Mouse (Mus musculus): ENCODE data around the gene Kmt2b. TPM values are rescaled to one million over a fixed set of nuclear protein-coding genes. Genes with fewer than 3 reads are reported as not detected.

Kmt2b gene
- polyA plus RNA-seq, 1 experiment, result 56.1 TPM

- Histone ChIP-seq H3K36me3 (ENCODE audit: control insufficient read depth, insufficient read depth, low read length) (no peaks in the 10 kb centered on the region; the same call in none of the 2 replicates), H3K4me1 (ENCODE audit: control insufficient read depth, insufficient read depth, low read length) (peaks cover 27% of the 10 kb centered on the region), H3K27me3 (ENCODE audit: control insufficient read depth, insufficient read depth, low read length) (no peaks in the 10 kb centered on the region), H3K4me3 (ENCODE audit: control insufficient read depth, low read depth, low read length) (peak overlapping the region; percentile 77), H3K27ac (ENCODE audit: control insufficient read depth, insufficient read depth, low read depth, low read length) (peak overlapping the region; percentile 19; the same call in 1 of the 2 replicates)
- no peak for TF ChIP-seq CTCF (IDR thresholded peaks at IDR 0.05; ENCODE audit: control insufficient read depth, insufficient read depth, insufficient replicate concordance, low read depth, low read length)
- TF ChIP-seq POLR2A (IDR thresholded peaks at IDR 0.05; ENCODE audit: control insufficient read depth, low read depth, low read length), result no peak
These were observed 4.4 kb upstream of the Kmt2b start for GRCm38 (mm10) chr7:30592772-30593423.

GRCm38 (mm10) chr7:30591605-30591951 lies 3.1 kb upstream of the Kmt2b start:
- no peaks in the 10 kb centered on the region for H3K27me3 ChIP-seq (ENCODE audit: control insufficient read depth, insufficient read depth, low read length)
- peak overlapping the region; percentile 88 for H3K4me3 ChIP-seq (ENCODE audit: control insufficient read depth, low read depth, low read length)
- H3K36me3 ChIP-seq (ENCODE audit: control insufficient read depth, insufficient read depth, low read length), result no peaks in the 10 kb centered on the region; the same call in 1 of the 2 replicates
- H3K4me1 ChIP-seq (ENCODE audit: control insufficient read depth, insufficient read depth, low read length), result peaks cover 33% of the 10 kb centered on the region
- H3K27ac ChIP-seq (ENCODE audit: control insufficient read depth, insufficient read depth, low read depth, low read length), result peak overlapping the region; percentile 10; the same call in 1 of the 2 replicates
- TF ChIP-seq POLR2A (IDR thresholded peaks at IDR 0.05; ENCODE audit: control insufficient read depth, low read depth, low read length), result no peak
- TF ChIP-seq CTCF (IDR thresholded peaks at IDR 0.05; ENCODE audit: control insufficient read depth, insufficient read depth, insufficient replicate concordance, low read depth, low read length), result no peak

- H3K27me3 ChIP-seq (ENCODE audit: control insufficient read depth, insufficient read depth, low read length), result no peaks in the 10 kb centered on the region
- peak overlapping the region; percentile 10; the same call in 1 of the 2 replicates for H3K27ac ChIP-seq (ENCODE audit: control insufficient read depth, insufficient read depth, low read depth, low read length)
- no peaks in the 10 kb centered on the region; the same call in 1 of the 2 replicates for H3K36me3 ChIP-seq (ENCODE audit: control insufficient read depth, insufficient read depth, low read length)
- H3K4me1 ChIP-seq (ENCODE audit: control insufficient read depth, insufficient read depth, low read length), result peaks cover 35% of the 10 kb centered on the region
- peak overlapping the region; percentile 88 for H3K4me3 ChIP-seq (ENCODE audit: control insufficient read depth, low read depth, low read length)
- TF ChIP-seq POLR2A (IDR thresholded peaks at IDR 0.05; ENCODE audit: control insufficient read depth, low read depth, low read length), result no peak
- TF ChIP-seq CTCF (IDR thresholded peaks at IDR 0.05; ENCODE audit: control insufficient read depth, insufficient read depth, insufficient replicate concordance, low read depth, low read length), result no peak
These were observed 2.5 kb upstream of the Kmt2b start for GRCm38 (mm10) chr7:30590927-30591604.

GRCm38 (mm10) chr7:30589435-30590301 lies 1.1 kb upstream of the Kmt2b start:
- peak overlapping the region; percentile 88 for H3K4me3 ChIP-seq (ENCODE audit: control insufficient read depth, low read depth, low read length)
- TF ChIP-seq CTCF (IDR thresholded peaks at IDR 0.05; ENCODE audit: control insufficient read depth, insufficient read depth, insufficient replicate concordance, low read depth, low read length) (peak; percentile 68), POLR2A (IDR thresholded peaks at IDR 0.05; ENCODE audit: control insufficient read depth, low read depth, low read length) (no peak; the same call in 1 of the 2 replicates)
- H3K36me3 ChIP-seq (ENCODE audit: control insufficient read depth, insufficient read depth, low read length), result no peaks in the 10 kb centered on the region; the same call in 1 of the 2 replicates
- H3K27me3 ChIP-seq (ENCODE audit: control insufficient read depth, insufficient read depth, low read length), result no peaks in the 10 kb centered on the region
- H3K27ac ChIP-seq (ENCODE audit: control insufficient read depth, insufficient read depth, low read depth, low read length), result peak overlapping the region; percentile 52
- H3K4me1 ChIP-seq (ENCODE audit: control insufficient read depth, insufficient read depth, low read length), result peaks cover 31% of the 10 kb centered on the region

GRCm38 (mm10) chr7:30587842-30588667 lies 471 bp downstream of the Kmt2b start:
- peak overlapping the region; percentile 92 for H3K27ac ChIP-seq (ENCODE audit: control insufficient read depth, insufficient read depth, low read depth, low read length)
- H3K27me3 ChIP-seq (ENCODE audit: control insufficient read depth, insufficient read depth, low read length), result no peaks in the 10 kb centered on the region
- TF ChIP-seq POLR2A (IDR thresholded peaks at IDR 0.05; ENCODE audit: control insufficient read depth, low read depth, low read length) (no peak; the same call in 1 of the 2 replicates), CTCF (IDR thresholded peaks at IDR 0.05; ENCODE audit: control insufficient read depth, insufficient read depth, insufficient replicate concordance, low read depth, low read length) (no peak)
- peaks cover 28% of the 10 kb centered on the region for H3K4me1 ChIP-seq (ENCODE audit: control insufficient read depth, insufficient read depth, low read length)
- peak overlapping the region; percentile 96 for H3K4me3 ChIP-seq (ENCODE audit: control insufficient read depth, low read depth, low read length)
- no peaks in the 10 kb centered on the region; the same call in 1 of the 2 replicates for H3K36me3 ChIP-seq (ENCODE audit: control insufficient read depth, insufficient read depth, low read length)

- H3K27me3 ChIP-seq (ENCODE audit: control insufficient read depth, insufficient read depth, low read length), result no peaks in the 10 kb centered on the region
- TF ChIP-seq CTCF (IDR thresholded peaks at IDR 0.05; ENCODE audit: control insufficient read depth, insufficient read depth, insufficient replicate concordance, low read depth, low read length) (no peak), POLR2A (IDR thresholded peaks at IDR 0.05; ENCODE audit: control insufficient read depth, low read depth, low read length) (no peak)
- H3K4me1 ChIP-seq (ENCODE audit: control insufficient read depth, insufficient read depth, low read length), result peaks cover 24% of the 10 kb centered on the region
- H3K27ac ChIP-seq (ENCODE audit: control insufficient read depth, insufficient read depth, low read depth, low read length), result no peak overlapping the region
- H3K4me3 ChIP-seq (ENCODE audit: control insufficient read depth, low read depth, low read length), result peak overlapping the region; percentile 96; the same call in 1 of the 2 replicates
- H3K36me3 ChIP-seq (ENCODE audit: control insufficient read depth, insufficient read depth, low read length), result no peaks in the 10 kb centered on the region; the same call in none of the 2 replicates
These were observed 2.0 kb downstream of the Kmt2b start for GRCm38 (mm10) chr7:30586455-30587020.

Data from testis, adult 2 months (tissue).